Mouse (Mus musculus) heart, postnatal 0 days (tissue): ENCODE data around the gene Frmpd1.

Experiments
- CTCF ChIP-seq: IDR thresholded peaks from 2 replicates; pipeline ENCODE4 v1.5.1; 2016; ENCODE audit warnings: antibody characterized with exemption, control low read depth, low read depth
- EP300 ChIP-seq: IDR thresholded peaks from 2 replicates; pipeline ENCODE4 v1.6.1; 2016; ENCODE audit warnings: antibody characterized with exemption, low read depth

GRCm38 (mm10) chr4:45222395-45222794, 37.7 kb downstream of the Frmpd1 start:
- TF ChIP-seq CTCF (no peak), EP300 (no peak)
